Mouse (Mus musculus) forebrain, embryonic 13.5 days (tissue): ENCODE data around the gene Fam131c. TPM values are rescaled to one million over a fixed set of nuclear protein-coding genes. Genes with fewer than 3 reads are reported as not detected.

Experiments
- ATAC-seq: fragments of 200-750 bp; cut with Nextera tagmentation; 2 replicates; pipeline ENCODE4 v1.8.0; 2017
- H3K27ac ChIP-seq: fragments of 300-500 bp; sonication (generic); 2 replicates; pipeline ENCODE4 v1.5.1; 2015; ENCODE audit warnings: inconsistent platforms, mild to moderate bottlenecking, moderate library complexity
- H3K27me3 ChIP-seq: fragments of 300-500 bp; sonication (generic); 2 replicates; pipeline ENCODE4 v1.6.1; 2015; ENCODE audit warnings: mild to moderate bottlenecking, inconsistent platforms
- H3K36me3 ChIP-seq: fragments of 300-500 bp; sonication (generic); 2 replicates; pipeline ENCODE4 v1.6.1; 2015; ENCODE audit warnings: mild to moderate bottlenecking, inconsistent platforms; ENCODE audit not compliant: poor library complexity, severe bottlenecking
- H3K4me1 ChIP-seq: fragments of 300-500 bp; sonication (generic); 2 replicates; pipeline ENCODE4 v1.6.1; 2015; ENCODE audit warnings: inconsistent platforms
- H3K4me2 ChIP-seq: fragments of 300-500 bp; sonication (generic); 2 replicates; pipeline ENCODE4 v1.6.1; 2015; ENCODE audit warnings: inconsistent platforms, mild to moderate bottlenecking, moderate library complexity
- H3K4me3 ChIP-seq: fragments of 300-500 bp; sonication (generic); 2 replicates; pipeline ENCODE4 v1.5.1; 2015; ENCODE audit warnings: mild to moderate bottlenecking, inconsistent platforms
- H3K9ac ChIP-seq: fragments of 300-500 bp; sonication (generic); 2 replicates; pipeline ENCODE4 v1.6.1; 2015; ENCODE audit warnings: mild to moderate bottlenecking, inconsistent platforms
- H3K9me3 ChIP-seq: fragments of 300-500 bp; sonication (generic); replicated peaks from 2 replicates; pipeline ENCODE4 v1.6.1; 2016; ENCODE audit warnings: inconsistent platforms
- WGBS: fragments of 180-500 bp; shearing (Covaris S2); methylation state at CpG from one replicate; pipeline ENCODE4 v1.1.7; 2015; 5-methylcytosine and 5-hydroxymethylcytosine counted together
- polyA plus RNA-seq: library from polyadenylated mRNA; unstranded; fragments of >200 nt; fragmentation: Nextera tagmentation; extraction: Ambion mirVana; gene quantifications from 2 replicates; pipeline ENCODE4 v1.2.1, GENCODE M21; 2015

The Fam131c gene
- polyA plus RNA-seq, 1 experiment from 2014 or later, result 3.3 TPM

DNA sequence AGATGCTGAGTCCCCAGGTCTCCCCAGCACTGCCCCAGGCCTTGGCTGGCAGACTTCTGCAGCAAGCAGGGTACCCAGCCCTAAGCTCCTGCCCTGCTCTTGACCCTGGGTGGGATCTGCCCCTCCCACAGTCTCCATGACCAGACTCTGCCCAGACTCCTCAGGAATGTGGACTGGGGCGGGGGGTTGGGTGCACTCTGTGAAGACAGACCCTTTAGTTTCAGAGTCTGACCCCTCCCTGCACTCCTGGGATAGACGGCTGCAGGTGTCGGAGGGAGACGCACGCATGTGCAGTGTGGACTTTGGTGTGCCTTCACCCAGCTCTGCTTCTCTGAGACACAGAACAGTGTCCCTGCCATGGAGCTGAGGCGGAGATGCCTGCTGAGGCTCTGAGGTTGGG is 30.0 kb upstream of the Fam131c start:
- ATAC-seq, result no peak
- H3K27me3 ChIP-seq, result 0 out of 2 replicates have a peak, but pooled peaks cover 3% of the 10 kb centered on the region
- 38% methylated on average over 6 of the region's 6 CpGs for WGBS
- H3K9me3 ChIP-seq, result no peaks in the 10 kb centered on the region
- H3K9ac ChIP-seq, result no peak overlapping the region
- H3K36me3 ChIP-seq, result no peaks in the 10 kb centered on the region
- H3K4me3 ChIP-seq, result no peak overlapping the region
- no peak overlapping the region for H3K27ac ChIP-seq
- no peak overlapping the region for H3K4me2 ChIP-seq
- H3K4me1 ChIP-seq, result peaks cover 34% of the 10 kb centered on the region

DNA sequence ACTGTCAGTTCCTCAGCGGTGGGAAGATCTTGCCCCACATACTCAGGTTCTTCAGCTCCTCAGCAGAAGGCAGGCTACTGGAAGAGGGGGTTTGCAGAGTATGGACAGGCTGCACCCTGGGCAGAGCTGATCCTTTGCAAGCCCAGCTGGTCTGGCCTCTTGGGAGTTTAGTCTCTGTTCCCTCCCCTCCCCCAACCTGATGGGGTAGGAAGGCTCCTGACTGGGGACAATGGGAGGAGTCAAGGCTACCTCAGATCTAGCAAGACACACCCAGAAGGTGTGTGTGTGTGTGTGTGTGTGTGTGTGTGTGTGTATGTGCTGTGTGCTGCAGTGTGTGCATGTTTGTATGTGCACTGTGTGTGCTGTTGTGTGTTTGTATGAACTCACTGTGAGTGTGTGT is 29.2 kb upstream of the Fam131c start:
- H3K9ac ChIP-seq, result no peak overlapping the region
- 25% methylated on average over 1 of the region's 1 CpGs for WGBS

DNA sequence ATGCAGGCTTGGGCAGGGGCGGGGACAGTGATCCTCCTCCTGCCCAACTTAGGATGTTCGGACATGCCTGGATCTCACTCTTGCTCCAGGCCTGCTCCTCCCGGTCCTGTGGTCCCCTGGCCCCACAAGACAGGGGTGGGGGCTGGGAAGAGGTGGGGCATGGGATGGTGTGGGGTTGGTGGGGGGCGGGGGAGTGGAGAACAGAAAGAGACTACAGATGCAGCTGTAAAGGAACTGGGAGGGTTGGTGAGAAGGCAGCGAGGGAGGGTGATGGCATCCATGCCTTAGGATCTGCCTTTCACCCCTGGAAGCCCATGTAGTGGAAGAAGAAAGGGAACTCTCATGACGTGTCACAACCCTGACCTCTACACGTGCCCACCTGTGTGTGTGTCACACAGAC is 26.5 kb upstream of the Fam131c start:
- WGBS, result 75% methylated on average over 7 of the region's 7 CpGs
- Histone ChIP-seq H3K4me3 (no peak overlapping the region), H3K9me3 (no peaks in the 10 kb centered on the region)

More for the DNA sequence above, 29.2 kb upstream of the Fam131c start:
- Histone ChIP-seq H3K4me1 (peaks cover 34% of the 10 kb centered on the region), H3K36me3 (no peaks in the 10 kb centered on the region), H3K27ac (no peak overlapping the region), H3K9me3 (no peaks in the 10 kb centered on the region), H3K27me3 (0 out of 2 replicates have a peak, but pooled peaks cover 3% of the 10 kb centered on the region), H3K4me2 (no peak overlapping the region), H3K4me3 (no peak overlapping the region)
- no peak for ATAC-seq

DNA sequence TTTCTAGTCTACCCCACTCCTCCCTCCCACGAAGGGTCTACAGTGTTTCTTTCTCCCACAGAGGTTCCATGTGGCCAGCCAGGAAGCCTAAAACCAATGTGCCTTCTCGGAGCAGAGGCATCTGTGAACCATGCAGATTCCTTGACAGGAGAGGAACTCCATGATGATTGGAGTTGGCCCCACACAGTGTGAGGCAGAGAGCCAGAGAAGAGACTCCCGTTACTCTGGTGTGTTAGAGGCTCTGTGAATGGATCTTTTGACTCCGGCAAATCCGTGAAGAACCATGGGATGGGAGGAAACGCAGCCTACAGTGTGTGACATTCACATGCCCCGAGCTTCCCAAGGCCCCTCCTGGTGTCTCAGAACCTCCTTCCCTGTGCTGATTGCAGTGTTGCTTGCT is 24.5 kb upstream of the Fam131c start:
- H3K27ac ChIP-seq, result no peak overlapping the region
- no peak overlapping the region for H3K4me3 ChIP-seq
- H3K9ac ChIP-seq, result no peak overlapping the region
- H3K4me1 ChIP-seq, result peaks cover 5% of the 10 kb centered on the region; the same call in 1 of the 2 replicates
- 68% methylated on average over 7 of the region's 7 CpGs for WGBS
- no peaks in the 10 kb centered on the region for H3K36me3 ChIP-seq
- 0 out of 2 replicates have a peak, but pooled peaks cover 2% of the 10 kb centered on the region for H3K27me3 ChIP-seq
- H3K9me3 ChIP-seq, result no peaks in the 10 kb centered on the region
- no peak for ATAC-seq
- no peak overlapping the region for H3K4me2 ChIP-seq

More for the DNA sequence above, 26.5 kb upstream of the Fam131c start:
- H3K4me2 ChIP-seq, result no peak overlapping the region
- ATAC-seq, result no peak
- H3K27me3 ChIP-seq, result 0 out of 2 replicates have a peak, but pooled peaks cover 3% of the 10 kb centered on the region
- H3K4me1 ChIP-seq, result peaks cover 12% of the 10 kb centered on the region; the same call in 1 of the 2 replicates
- no peaks in the 10 kb centered on the region for H3K36me3 ChIP-seq
- H3K27ac ChIP-seq, result no peak overlapping the region
- no peak overlapping the region for H3K9ac ChIP-seq

DNA sequence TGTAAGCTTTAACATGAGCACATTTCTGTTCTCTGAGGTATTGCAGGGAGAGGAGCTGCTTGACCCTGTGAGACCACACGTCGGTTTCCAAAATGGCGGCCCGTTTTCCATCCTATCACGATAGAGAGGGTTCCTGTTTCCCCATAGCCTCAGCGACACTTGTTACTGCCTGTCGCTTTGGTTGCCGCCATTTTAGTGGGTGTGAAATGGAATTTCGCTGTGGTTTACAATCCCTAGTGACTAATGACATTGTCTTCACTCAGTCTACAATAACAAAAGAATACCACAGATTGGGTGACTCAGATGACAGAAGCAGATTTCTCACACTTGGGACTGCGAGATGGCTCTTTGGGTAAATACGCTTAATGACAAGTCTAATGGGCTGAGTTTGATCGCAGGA is 22.8 kb upstream of the Fam131c start:
- Histone ChIP-seq H3K4me1 (no peaks in the 10 kb centered on the region), H3K4me3 (no peak overlapping the region), H3K27me3 (no peaks in the 10 kb centered on the region), H3K4me2 (no peak overlapping the region), H3K27ac (no peak overlapping the region), H3K36me3 (no peaks in the 10 kb centered on the region), H3K9ac (no peak overlapping the region), H3K9me3 (no peaks in the 10 kb centered on the region)
- 94% methylated on average over 12 of the region's 12 CpGs for WGBS
- no peak for ATAC-seq

DNA sequence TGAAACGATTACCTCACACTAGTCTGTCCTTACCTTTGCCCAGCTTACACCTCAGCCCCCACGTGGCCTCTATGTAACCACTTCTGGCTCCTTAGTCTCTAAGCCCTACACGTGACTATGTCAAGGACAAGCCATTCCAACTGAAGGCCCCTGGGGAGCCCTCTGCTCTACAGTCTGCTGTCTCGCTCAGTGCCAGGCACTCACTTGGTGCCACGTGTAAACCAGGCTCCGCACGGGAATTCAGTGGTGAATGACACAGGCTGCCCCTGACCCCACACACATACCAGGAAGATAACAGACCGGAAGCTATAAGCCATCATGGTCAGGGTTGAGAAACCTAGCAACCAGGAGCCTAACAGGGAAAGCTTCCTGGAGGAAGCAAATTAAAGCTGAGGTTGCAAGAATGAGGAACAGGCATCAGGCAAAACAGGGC is 20.6 kb upstream of the Fam131c start:
- no peaks in the 10 kb centered on the region for H3K36me3 ChIP-seq
- no peak for ATAC-seq
- no peaks in the 10 kb centered on the region for H3K9me3 ChIP-seq
- H3K4me1 ChIP-seq, result no peaks in the 10 kb centered on the region
- no peak overlapping the region for H3K4me2 ChIP-seq
- H3K27me3 ChIP-seq, result no peaks in the 10 kb centered on the region
- no peak overlapping the region for H3K27ac ChIP-seq
- no peak overlapping the region for H3K4me3 ChIP-seq
- WGBS, result 76% methylated on average over 8 of the region's 8 CpGs
- H3K9ac ChIP-seq, result no peak overlapping the region

DNA sequence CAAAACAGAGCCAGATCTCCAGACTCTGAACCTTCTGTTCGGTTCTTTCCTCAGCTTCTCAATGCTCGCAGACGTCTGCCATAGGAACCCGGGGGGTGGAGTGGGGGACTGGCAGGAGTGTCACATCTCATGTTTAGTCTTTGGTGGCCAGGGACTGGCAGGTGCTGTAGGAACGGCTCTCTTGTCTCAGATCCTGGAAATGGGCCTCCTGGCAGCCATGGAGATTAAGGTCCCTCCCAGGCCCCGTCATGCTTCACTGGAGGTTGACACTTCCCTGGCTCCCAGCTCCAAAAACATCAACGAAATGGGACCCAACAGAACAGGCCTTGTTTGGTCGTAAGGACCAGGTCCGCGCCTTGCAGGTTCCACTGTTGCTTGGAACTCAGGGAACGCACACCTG is 19.4 kb upstream of the Fam131c start:
- Histone ChIP-seq H3K27ac (no peak overlapping the region), H3K4me1 (no peaks in the 10 kb centered on the region), H3K9me3 (no peaks in the 10 kb centered on the region), H3K27me3 (no peaks in the 10 kb centered on the region), H3K4me2 (no peak overlapping the region), H3K4me3 (no peak overlapping the region), H3K9ac (no peak overlapping the region), H3K36me3 (no peaks in the 10 kb centered on the region)
- no peak for ATAC-seq
- WGBS, result 74% methylated on average over 11 of the region's 11 CpGs

DNA sequence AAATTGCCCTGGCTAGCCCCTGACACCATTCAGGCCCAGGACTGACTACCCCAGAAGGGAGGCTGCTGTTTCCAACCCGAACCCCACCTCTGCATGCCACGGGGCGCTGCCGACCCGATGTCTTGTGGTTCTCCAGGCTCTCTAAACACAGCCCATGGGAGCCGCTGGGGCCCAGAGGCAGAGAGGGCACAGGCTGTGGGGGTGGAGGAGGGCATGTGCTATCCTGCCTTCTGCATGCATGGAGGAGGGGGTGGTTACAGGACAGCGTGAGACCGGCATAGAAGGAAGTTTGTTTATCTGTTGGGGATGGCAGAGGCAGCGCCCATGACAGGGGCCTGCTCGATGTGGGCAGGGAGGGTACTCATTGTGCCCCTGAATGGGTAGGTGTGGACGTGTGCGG is 18.0 kb upstream of the Fam131c start:
- no peaks in the 10 kb centered on the region for H3K27me3 ChIP-seq
- WGBS, result 85% methylated on average over 12 of the region's 12 CpGs
- no peak overlapping the region for H3K4me2 ChIP-seq
- ATAC-seq, result no peak
- no peaks in the 10 kb centered on the region for H3K36me3 ChIP-seq
- H3K9me3 ChIP-seq, result no peaks in the 10 kb centered on the region
- no peaks in the 10 kb centered on the region for H3K4me1 ChIP-seq
- no peak overlapping the region for H3K9ac ChIP-seq
- H3K4me3 ChIP-seq, result no peak overlapping the region
- H3K27ac ChIP-seq, result no peak overlapping the region

DNA sequence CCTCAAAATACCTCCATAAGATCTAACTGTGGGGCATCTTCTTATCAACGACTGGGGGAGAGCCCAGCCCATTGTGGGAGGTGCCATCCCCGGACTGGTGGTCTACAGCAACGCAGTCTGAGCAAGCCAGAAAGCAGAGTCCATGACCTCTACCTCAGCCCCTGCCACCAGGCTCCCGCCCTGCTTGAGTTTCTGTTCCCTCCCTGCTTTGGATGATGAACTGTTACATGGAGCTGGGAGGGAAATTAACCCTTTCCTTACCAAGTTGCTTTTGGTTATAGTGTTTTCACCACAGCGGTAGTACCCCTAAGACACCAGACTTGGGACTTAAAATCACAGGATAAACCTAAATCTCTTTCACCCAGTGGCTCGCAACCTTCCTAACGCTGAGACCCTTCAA is 16.0 kb upstream of the Fam131c start:
- Histone ChIP-seq H3K4me1 (no peaks in the 10 kb centered on the region), H3K36me3 (no peaks in the 10 kb centered on the region), H3K4me2 (no peak overlapping the region), H3K9me3 (no peaks in the 10 kb centered on the region), H3K9ac (no peak overlapping the region), H3K4me3 (no peak overlapping the region), H3K27ac (no peak overlapping the region), H3K27me3 (no peaks in the 10 kb centered on the region)
- no peak for ATAC-seq
- WGBS, result 73% methylated on average over 7 of the region's 7 CpGs

DNA sequence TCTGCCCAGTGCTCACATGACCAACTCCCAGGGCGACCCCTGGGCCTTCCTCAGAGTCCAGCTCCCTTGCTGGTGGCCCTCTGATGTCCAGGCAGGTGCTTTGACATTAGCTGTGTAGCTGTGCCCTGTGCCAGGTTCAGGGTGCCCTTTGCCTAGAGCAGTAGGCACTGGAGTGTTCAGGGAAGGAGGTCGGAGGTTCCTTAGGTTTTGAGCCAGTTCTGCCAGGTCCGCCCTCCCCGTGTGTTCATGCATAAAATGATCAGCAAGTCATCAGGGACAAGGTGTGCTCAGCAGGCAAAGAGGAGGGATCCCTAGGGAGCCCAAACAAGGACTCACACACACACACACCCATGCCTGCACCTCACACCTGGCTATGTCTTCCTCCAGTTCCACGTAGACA is 15.0 kb upstream of the Fam131c start:
- Histone ChIP-seq H3K4me2 (no peak overlapping the region), H3K9ac (no peak overlapping the region), H3K27ac (no peak overlapping the region), H3K36me3 (no peaks in the 10 kb centered on the region), H3K27me3 (no peaks in the 10 kb centered on the region), H3K4me1 (no peaks in the 10 kb centered on the region), H3K4me3 (no peak overlapping the region), H3K9me3 (no peaks in the 10 kb centered on the region)
- 80% methylated on average over 5 of the region's 5 CpGs for WGBS
- no peak for ATAC-seq

DNA sequence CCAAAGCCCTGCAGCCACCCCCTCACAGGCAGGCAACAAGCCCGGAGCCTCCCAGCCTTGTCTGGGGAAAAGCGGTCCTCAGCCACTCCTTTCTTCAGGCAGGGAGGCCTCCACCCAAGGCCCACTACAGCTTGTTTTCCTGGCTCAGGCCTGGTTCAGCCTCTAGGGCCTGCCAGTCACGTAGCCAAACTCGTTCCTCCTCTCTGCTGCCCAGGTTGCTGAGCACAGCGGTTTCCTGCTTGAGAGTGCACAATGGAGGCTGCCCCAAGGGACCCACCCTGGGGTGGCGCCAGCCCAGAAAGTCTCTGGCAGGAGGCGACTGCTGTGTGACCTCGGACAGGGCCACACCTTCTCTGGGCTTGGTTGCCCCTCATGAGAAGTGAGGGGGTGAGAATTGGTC is 14.2 kb upstream of the Fam131c start:
- H3K9me3 ChIP-seq, result no peaks in the 10 kb centered on the region
- H3K4me1 ChIP-seq, result no peaks in the 10 kb centered on the region
- ATAC-seq, result no peak
- WGBS, result 67% methylated on average over 8 of the region's 8 CpGs
- no peak overlapping the region for H3K4me3 ChIP-seq
- no peak overlapping the region for H3K9ac ChIP-seq
- H3K4me2 ChIP-seq, result no peak overlapping the region
- H3K27me3 ChIP-seq, result no peaks in the 10 kb centered on the region
- H3K27ac ChIP-seq, result no peak overlapping the region
- H3K36me3 ChIP-seq, result no peaks in the 10 kb centered on the region

DNA sequence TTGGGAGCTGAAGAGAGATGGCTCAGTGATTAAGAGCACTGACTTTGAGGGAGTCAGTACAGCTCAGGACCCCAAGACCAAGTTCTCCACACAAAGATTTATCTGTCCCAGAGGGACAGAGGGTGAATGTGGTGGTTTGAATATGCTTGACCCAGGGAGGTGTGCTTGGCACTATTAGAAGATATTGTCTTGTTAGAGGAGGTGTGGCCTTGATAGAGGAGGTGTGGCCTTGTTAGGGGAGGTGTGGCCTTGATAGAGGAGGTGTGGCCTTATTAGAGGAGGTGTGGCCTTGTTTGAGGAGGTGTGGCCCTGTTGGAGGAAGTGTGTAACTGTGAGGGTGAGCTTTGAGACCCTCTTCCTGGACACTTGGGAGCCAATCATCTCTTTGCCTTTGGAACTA is 10.2 kb upstream of the Fam131c start:
- no peak overlapping the region for H3K4me3 ChIP-seq
- ATAC-seq, result no peak
- H3K9me3 ChIP-seq, result no peaks in the 10 kb centered on the region
- H3K36me3 ChIP-seq, result no peaks in the 10 kb centered on the region
- H3K9ac ChIP-seq, result no peak overlapping the region
- peaks cover 9% of the 10 kb centered on the region for H3K4me1 ChIP-seq
- no peak overlapping the region for H3K27ac ChIP-seq
- H3K27me3 ChIP-seq, result peaks cover 5% of the 10 kb centered on the region; the same call in 1 of the 2 replicates
- no peak overlapping the region for H3K4me2 ChIP-seq

DNA sequence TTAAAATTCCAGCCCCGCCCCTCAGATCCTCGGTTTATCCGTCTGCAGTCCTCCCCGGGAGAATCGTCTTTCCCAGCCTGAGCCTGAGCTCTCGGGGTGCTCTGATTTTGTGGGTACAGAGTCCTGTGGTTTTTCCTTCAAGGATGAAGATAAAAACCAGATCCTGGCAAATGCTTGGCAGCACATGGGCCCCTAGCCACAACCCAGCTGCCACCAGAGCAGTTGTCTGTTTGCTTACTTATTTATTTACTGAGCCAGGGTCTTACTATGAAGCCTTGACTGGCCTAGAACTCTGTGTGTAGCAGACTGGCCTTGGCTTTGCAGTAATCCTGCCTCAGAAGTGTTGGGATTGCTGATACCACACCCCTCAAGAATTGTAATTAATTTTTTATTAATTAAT is 8.8 kb upstream of the Fam131c start:
- ATAC-seq, result no peak
- Histone ChIP-seq H3K9ac (no peak overlapping the region), H3K36me3 (no peaks in the 10 kb centered on the region), H3K9me3 (no peaks in the 10 kb centered on the region), H3K27me3 (peaks cover 10% of the 10 kb centered on the region; the same call in 1 of the 2 replicates), H3K4me3 (no peak overlapping the region), H3K27ac (no peak overlapping the region), H3K4me1 (peaks cover 9% of the 10 kb centered on the region), H3K4me2 (no peak overlapping the region)
- 90% methylated on average over 6 of the region's 6 CpGs for WGBS
